Mouse (Mus musculus) c-Kit-positive CD71-positive TER-119-negative erythroid progenitor cells, embryonic 14.5 days (primary cell): ENCODE measurements around the gene Ush1g.

ENCODE experiments used
- DNase-seq: peaks from one replicate; pipeline ENCODE4 v3.0.0-alpha.2; 2013; ENCODE audit warnings: low read depth

The Ush1g gene

DNA sequence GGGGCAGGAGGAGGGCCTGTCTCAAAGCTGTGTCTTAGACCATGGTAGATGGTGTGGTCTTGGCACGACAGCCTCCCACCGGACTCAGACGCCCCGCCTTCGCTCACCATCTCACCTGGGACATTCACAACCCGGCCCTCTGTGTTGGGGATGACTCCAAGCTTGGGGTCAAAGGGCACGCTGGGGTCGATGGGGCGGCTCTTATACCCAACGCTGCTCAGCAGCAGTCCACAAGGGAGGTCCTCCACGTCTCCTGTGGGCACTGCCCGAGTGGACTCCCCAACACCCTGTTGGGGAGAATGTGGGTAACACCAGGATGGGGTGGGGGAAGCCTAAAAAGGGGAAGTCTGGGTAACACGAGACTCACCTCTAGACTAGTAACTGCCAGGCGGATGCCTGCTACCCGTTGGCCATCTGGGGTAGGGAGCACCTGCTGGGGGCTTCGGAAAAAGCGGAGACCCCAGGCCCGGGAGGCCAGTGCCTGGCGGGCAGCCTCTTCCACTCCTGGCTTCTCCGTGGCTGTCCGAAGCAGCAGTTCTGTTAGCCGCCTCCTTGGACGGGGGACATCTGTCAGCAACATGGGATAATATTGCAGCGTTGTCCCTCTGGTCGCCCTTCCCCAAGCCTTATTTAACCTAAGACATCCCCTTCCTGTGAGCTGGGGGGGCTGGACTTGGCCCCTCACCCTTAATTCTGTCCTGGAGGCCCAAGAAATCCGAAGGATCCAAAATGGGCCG, 52.3 kb downstream of the Ush1g start:
- no peak for DNase-seq

- DNase-seq: no peak
Measured at GRCm38 (mm10) chr11:115267958-115268357, 53.9 kb downstream of the Ush1g start.

DNA sequence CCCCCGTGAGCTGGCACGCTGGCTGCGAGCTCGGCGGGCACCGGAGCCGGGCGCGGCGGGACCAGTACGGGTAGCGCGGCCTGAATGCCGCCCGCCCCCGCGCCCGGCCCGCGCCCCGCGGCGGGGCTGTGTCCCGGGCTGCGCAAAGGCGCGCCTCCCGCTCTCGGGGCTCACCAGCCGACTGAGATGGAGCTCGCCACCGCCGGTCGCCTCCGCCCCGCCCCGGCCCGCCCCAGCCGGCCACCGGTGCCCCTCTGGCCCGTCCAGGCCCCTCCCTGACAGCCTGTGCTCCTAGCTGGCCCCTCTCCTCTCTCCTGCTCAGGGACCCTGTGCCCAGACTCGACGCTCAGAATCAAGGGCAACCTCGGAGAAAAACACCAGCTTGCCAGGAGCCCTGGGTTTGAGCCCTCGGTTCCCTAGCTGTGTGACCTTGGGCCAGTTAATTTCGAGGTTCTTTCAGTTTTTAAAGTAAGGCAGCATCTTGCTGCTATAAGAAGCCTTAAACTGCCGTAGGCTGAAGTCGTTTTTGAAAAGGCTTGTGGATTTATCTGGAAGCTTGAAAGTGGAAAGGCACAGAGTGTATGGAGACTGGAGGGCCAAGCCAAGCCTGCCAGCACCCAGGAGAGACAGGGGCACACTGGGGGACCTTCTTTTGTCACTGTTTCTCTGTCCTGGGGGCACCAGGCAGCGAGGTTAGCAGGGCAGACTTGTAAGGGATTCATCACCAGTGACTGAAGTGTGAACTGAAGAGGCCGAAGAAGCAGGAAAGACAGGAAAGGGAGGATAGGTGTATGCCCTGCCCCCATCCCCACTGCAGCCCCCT, 54.6 kb downstream of the Ush1g start, which contains the start of gene Grin2c:
Gene Grin2c (minus strand): TSS at position 183 of the 823 bp plus-strand sequence.
- no peak for DNase-seq

- DNase-seq: no peak
Measured at GRCm38 (mm10) chr11:115266400-115266778, 55.5 kb downstream of the Ush1g start.

DNA sequence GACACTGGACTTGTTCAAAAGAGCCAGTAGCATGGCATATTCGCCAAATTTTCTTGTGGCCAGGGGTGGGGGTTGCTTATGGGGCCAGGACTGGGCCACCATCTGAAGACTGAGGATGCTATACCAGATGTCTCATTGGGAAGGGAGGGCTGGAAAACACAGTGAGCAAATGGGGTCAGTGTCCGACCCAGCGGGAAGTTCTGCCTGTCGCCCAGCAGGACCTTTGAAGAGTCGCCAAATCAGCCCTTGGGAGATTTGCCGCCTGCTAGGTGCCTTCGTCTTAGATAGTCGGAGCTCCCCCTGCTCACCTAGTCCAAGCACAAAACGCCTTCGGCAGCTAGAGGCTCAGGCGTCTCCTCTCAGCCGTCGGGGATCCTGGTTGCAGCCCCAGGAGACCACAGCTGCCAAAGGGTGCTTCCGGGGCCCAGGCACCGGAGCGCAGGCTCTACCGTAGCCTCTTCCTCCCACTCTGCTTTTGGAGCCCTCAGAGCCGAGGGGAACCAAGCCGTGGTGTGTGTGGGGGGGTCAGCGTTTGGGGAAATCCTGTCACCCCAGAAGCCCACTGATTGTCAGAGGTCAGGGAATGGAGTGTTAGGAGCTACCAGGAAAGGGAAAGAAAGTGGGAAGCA, 56.0 kb downstream of the Ush1g start:
- DNase-seq: no peak
